Mouse (Mus musculus) kidney, embryonic 15.5 days (tissue): ENCODE results near the gene Eri2. TPM values are rescaled to one million over a fixed set of nuclear protein-coding genes. Genes with fewer than 3 reads are reported as not detected.
"Not testable (repeated sequence)": the region's sequence is repeated elsewhere in the genome, so short reads cannot be mapped to it uniquely, and the experiment has no call there.

Experiments
- ATAC-seq: fragments of 200-750 bp; cut with Nextera tagmentation; replicated peaks from 2 replicates; pipeline ENCODE4 v1.8.0; 2017; ENCODE audit warnings: moderate TSS enrichment; ENCODE audit not compliant: low FRiP score
- H3K27ac ChIP-seq: fragments of 300-500 bp; sonication (generic); 2 replicates; pipeline ENCODE4 v1.5.1; 2015; ENCODE audit warnings: mild to moderate bottlenecking, inconsistent platforms
- H3K27me3 ChIP-seq: fragments of 300-500 bp; sonication (generic); 2 replicates; pipeline ENCODE4 v1.6.1; 2015; ENCODE audit warnings: inconsistent platforms
- H3K36me3 ChIP-seq: fragments of 300-500 bp; sonication (generic); 2 replicates; pipeline ENCODE4 v1.6.1; 2015; ENCODE audit warnings: inconsistent platforms
- H3K4me1 ChIP-seq: fragments of 300-500 bp; sonication (generic); 2 replicates; pipeline ENCODE4 v1.6.1; 2015; ENCODE audit warnings: inconsistent platforms
- H3K4me2 ChIP-seq: fragments of 300-500 bp; sonication (generic); 2 replicates; pipeline ENCODE4 v1.6.1; 2015; ENCODE audit warnings: moderate library complexity, mild to moderate bottlenecking, inconsistent platforms
- H3K4me3 ChIP-seq: fragments of 300-500 bp; sonication (generic); replicated peaks from 2 replicates; pipeline ENCODE4 v1.5.1; 2015; ENCODE audit warnings: mild to moderate bottlenecking, inconsistent platforms
- H3K9ac ChIP-seq: fragments of 300-500 bp; sonication (generic); 2 replicates; pipeline ENCODE4 v1.6.1; 2015; ENCODE audit warnings: mild to moderate bottlenecking, inconsistent platforms
- H3K9me3 ChIP-seq: fragments of 300-500 bp; sonication (generic); replicated peaks from 2 replicates; pipeline ENCODE4 v1.6.1; 2016; ENCODE audit warnings: inconsistent platforms
- WGBS: fragments of 180-500 bp; shearing (Covaris S2); methylation state at CpG from one replicate; pipeline ENCODE4 v1.1.7; 2015; ENCODE audit warnings: mixed read lengths; 5-methylcytosine and 5-hydroxymethylcytosine counted together
- polyA plus RNA-seq: library from polyadenylated mRNA; unstranded; fragments of >200 nt; fragmentation: Nextera tagmentation; extraction: Ambion mirVana; gene quantifications from 2 replicates; pipeline ENCODE4 v1.2.1, GENCODE M21; 2015

The Eri2 gene
- polyA plus RNA-seq, 1 experiment from 2014 or later, result 24.8 TPM

DNA sequence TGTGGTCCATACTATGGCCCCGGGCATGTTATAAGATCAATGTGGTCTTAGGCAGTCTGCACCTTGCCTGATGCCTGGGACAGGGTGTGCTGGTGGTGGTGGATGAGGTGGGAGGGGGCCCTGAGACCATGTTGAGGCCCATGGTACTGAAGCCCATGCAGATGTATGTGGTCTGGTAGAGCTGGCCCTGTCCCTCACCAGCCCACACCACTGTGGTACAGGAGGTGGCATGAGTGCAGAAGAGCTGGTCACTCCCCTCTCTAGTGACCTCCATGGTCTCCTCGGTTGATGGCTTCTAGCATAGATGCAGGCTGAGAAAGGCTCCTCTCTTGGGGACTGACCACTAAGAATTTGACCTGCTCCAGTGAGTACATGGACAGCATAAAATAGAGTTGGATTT is 55.0 kb downstream of the Eri2 start:
- no peak overlapping the region for H3K27ac ChIP-seq
- no peaks in the 10 kb centered on the region for H3K36me3 ChIP-seq
- WGBS, result 90% methylated on average over 2 of the region's 2 CpGs
- H3K4me1 ChIP-seq, result no peaks in the 10 kb centered on the region
- ATAC-seq, result 0 out of 2 replicates have a peak, but pooled peaks have one; percentile 25
- no peak overlapping the region for H3K9ac ChIP-seq
- H3K27me3 ChIP-seq, result no peaks in the 10 kb centered on the region
- no peak overlapping the region for H3K4me3 ChIP-seq
- no peaks in the 10 kb centered on the region for H3K9me3 ChIP-seq
- H3K4me2 ChIP-seq, result no peak overlapping the region

DNA sequence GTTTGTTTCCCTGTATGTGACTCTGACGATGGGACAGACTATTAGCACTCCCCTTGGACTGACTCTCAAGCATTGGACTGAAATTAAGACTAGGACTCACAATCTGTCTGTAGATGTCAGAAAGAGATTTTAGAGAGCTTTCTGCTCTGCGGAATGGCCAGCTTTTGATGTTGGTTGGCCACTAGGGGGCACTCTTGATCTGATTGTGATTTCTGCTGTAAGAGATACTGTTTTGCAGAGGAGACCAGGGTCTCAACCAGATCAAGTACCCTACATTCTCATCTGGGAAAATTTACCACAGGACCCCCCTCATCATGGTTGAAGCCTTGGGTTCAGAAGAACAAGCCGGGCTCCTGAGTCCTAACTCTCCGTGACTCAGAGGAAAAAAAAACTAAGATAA is 62.6 kb downstream of the Eri2 start:
- not testable (repeated sequence) for H3K27me3 ChIP-seq, H3K4me1 ChIP-seq, H3K4me3 ChIP-seq, ATAC-seq, H3K9me3 ChIP-seq, H3K36me3 ChIP-seq, H3K27ac ChIP-seq, H3K4me2 ChIP-seq, H3K9ac ChIP-seq
- WGBS, result 85% methylated on average over 4 of the region's 4 CpGs

DNA sequence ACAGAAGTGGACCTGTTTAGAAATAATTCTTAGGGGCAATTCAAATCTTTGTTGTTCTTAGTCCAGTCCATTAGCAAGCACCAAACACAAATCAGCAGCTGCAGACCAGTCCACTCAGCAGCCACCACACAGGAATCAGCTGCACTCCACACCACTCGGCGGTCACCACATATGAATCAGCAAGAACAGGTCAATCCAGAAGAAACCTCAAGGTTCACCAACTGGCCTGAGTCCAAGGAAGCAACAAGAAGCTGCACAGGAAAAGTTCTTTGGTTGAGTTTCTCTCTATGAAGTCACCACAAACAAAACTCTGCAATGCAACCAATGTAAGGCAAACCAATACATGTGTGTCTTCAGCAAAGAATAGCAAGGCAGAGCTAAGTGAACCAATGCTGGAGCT is 66.2 kb downstream of the Eri2 start:
- no peaks in the 10 kb centered on the region for H3K9me3 ChIP-seq
- no peaks in the 10 kb centered on the region for H3K36me3 ChIP-seq
- WGBS, result 81% methylated on average over 2 of the region's 2 CpGs
- no peak for ATAC-seq
- no peaks in the 10 kb centered on the region for H3K4me1 ChIP-seq
- H3K4me3 ChIP-seq, result no peak overlapping the region
- H3K9ac ChIP-seq, result no peak overlapping the region
- 0 out of 2 replicates have a peak, but pooled peaks cover 3% of the 10 kb centered on the region for H3K27me3 ChIP-seq
- H3K27ac ChIP-seq, result no peak overlapping the region
- H3K4me2 ChIP-seq, result no peak overlapping the region

DNA sequence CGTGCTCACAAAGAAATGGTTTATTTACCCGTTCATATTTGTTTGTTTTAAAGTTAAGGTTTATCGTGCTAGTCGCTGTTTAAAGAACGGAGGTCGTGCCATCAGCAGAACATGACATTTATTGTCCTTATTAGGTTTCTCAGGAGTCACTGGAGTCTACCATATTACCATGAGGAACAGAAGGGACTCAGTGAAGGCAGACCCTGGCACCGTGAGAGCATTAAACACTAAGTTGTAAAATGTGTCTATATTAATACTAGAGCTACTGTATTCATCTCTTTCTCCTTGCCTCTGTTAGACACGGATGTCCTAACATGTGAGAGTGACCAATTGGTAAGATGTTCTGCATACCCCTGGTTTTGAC is 72.9 kb downstream of the Eri2 start:
- 12% methylated on average over 8 of the region's 8 CpGs for WGBS

DNA sequence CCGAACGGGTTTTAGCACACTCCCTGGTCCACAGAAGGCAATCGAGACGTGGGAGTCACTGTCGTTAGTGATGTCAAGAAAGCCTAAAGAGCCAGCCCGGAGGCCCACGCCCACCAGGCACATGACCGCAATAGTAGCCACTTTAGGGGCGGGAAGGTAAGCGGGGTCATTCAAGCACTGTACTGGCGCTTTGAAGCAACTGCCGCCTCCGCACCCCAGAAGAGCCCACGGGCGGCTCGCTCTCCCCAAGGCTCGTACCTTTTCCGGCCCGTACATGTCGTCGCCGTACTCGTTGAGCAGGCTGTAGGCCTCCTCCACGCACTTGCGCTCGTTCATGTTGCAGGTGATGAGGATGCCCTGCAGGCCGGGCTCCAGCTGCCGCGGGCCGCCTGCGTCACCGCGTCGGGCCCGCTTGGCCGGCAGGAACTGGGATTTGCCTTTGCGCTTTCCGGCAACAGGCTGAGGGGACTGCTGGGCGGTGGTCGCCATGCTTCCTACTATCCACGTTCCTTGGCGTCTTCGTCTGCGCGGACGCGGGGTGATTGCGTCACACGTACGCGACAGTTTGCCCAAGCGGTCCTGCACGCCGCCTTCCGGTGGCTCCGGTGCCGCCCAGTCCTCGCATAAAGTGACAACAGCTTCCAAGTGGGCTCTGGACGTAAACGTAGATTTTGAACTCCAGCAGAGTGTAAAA is 73.5 kb downstream of the Eri2 start, which contains the start of gene Thumpd1:
Gene Thumpd1, minus strand, starts transcription at position 546 of the 694 bp plus-strand sequence.
- Histone ChIP-seq H3K4me1 (peaks cover 11% of the 10 kb centered on the region), H3K4me3 (peak within 1 kb of the TSS; percentile 94), H3K36me3 (peaks cover 36% of the 10 kb centered on the region), H3K9ac (peak within 1 kb of the TSS; percentile 92), H3K4me2 (peak within 1 kb of the TSS; percentile 78), H3K9me3 (no peaks in the 10 kb centered on the region), H3K27me3 (no peaks in the 10 kb centered on the region), H3K27ac (peak within 1 kb of the TSS; percentile 75)
- ATAC-seq, result peak; percentile 97
- under 1% methylated on average over 60 of the region's 60 CpGs for WGBS

More for the DNA sequence above, 72.9 kb downstream of the Eri2 start:
- H3K9me3 ChIP-seq, result no peaks in the 10 kb centered on the region
- peak overlapping the region; percentile 92; the same call in 1 of the 2 replicates for H3K9ac ChIP-seq
- H3K27ac ChIP-seq, result peak overlapping the region; percentile 75
- peaks cover 11% of the 10 kb centered on the region for H3K4me1 ChIP-seq
- H3K27me3 ChIP-seq, result no peaks in the 10 kb centered on the region
- peak; percentile 47 for ATAC-seq
- H3K4me2 ChIP-seq, result peak overlapping the region; percentile 78
- peak overlapping the region; percentile 94 for H3K4me3 ChIP-seq
- peaks cover 31% of the 10 kb centered on the region for H3K36me3 ChIP-seq

Other genes starting within 250 kb of the Eri2 start
- 26.0 and 29.4 TPM in 2 replicates for gene Acsm2, start 239.7 kb downstream of the Eri2 start, polyA plus RNA-seq
- gene Acsm1, start 187.0 kb downstream of the Eri2 start, polyA plus RNA-seq, result 2.1 and 2.6 TPM in 2 replicates
- gene Acsm4, start 104.0 kb downstream of the Eri2 start, polyA plus RNA-seq, result not detected in 2 replicates
- gene Thumpd1, start 73.3 kb downstream of the Eri2 start, polyA plus RNA-seq, result 77.0 and 80.1 TPM in 2 replicates
- gene Acsm3, start 33.1 kb downstream of the Eri2 start, polyA plus RNA-seq, result 0.61 and 1.3 TPM in 2 replicates
- gene Rexo5, start 52 bp downstream of the Eri2 start, polyA plus RNA-seq, result 21.1 and 29.9 TPM in 2 replicates
- gene Lyrm1, start 101.8 kb upstream of the Eri2 start, polyA plus RNA-seq, result 6.9 and 8.1 TPM in 2 replicates
- 9.9 and 10.5 TPM in 2 replicates for gene Dcun1d3, start 102.2 kb upstream of the Eri2 start, polyA plus RNA-seq